Mouse (Mus musculus): ENCODE data around the gene Ybx3.

Gene Ybx3

GRCm38 (mm10) chr6:131388040-131389021 lies at the start of gene Ybx3:
Ybx3 (minus strand) TSS chr6:131388476.
- DNase-seq (ENCODE audit: low spot score in 2 of 2) = peak; percentile 79 to 85

GRCm38 (mm10) chr6:131436626-131437025 lies 48.4 kb upstream of the Ybx3 start:
- DNase-seq (ENCODE audit: low spot score in 2 of 2) = no peak

GRCm38 (mm10) chr6:131434088-131434487 lies 45.8 kb upstream of the Ybx3 start:
- DNase-seq (ENCODE audit: low spot score in 2 of 2) = no peak

- no peak for DNase-seq (ENCODE audit: low spot score in 2 of 2)
Measured at GRCm38 (mm10) chr6:131433153-131434048, 45.1 kb upstream of the Ybx3 start.

- DNase-seq (ENCODE audit: low spot score in 2 of 2) = no peak
Measured at GRCm38 (mm10) chr6:131421572-131421971, 33.3 kb upstream of the Ybx3 start.

GRCm38 (mm10) chr6:131419614-131420013 lies 31.3 kb upstream of the Ybx3 start:
- DNase-seq (ENCODE audit: low spot score in 2 of 2) = no peak

GRCm38 (mm10) chr6:131418770-131419169 lies 30.5 kb upstream of the Ybx3 start:
- no peak for DNase-seq (ENCODE audit: low spot score in 2 of 2)

- no peak for DNase-seq (ENCODE audit: low spot score in 2 of 2)
Measured at GRCm38 (mm10) chr6:131411116-131411843, 23.0 kb upstream of the Ybx3 start.

- no peak for DNase-seq (ENCODE audit: low spot score in 2 of 2)
Measured at GRCm38 (mm10) chr6:131406957-131407356, 18.7 kb upstream of the Ybx3 start.

GRCm38 (mm10) chr6:131405896-131406295 lies 17.6 kb upstream of the Ybx3 start:
- DNase-seq (ENCODE audit: low spot score in 2 of 2) = no peak

GRCm38 (mm10) chr6:131405174-131405573 lies 16.9 kb upstream of the Ybx3 start:
- DNase-seq (ENCODE audit: low spot score in 2 of 2) = no peak

GRCm38 (mm10) chr6:131404260-131404659 lies 16.0 kb upstream of the Ybx3 start:
- DNase-seq (ENCODE audit: low spot score in 2 of 2) = no peak

GRCm38 (mm10) chr6:131403036-131403435 lies 14.8 kb upstream of the Ybx3 start:
- DNase-seq (ENCODE audit: low spot score in 2 of 2) = no peak

GRCm38 (mm10) chr6:131402606-131403005 lies 14.3 kb upstream of the Ybx3 start:
- DNase-seq (ENCODE audit: low spot score in 2 of 2) = no peak

GRCm38 (mm10) chr6:131401259-131401658 lies 13.0 kb upstream of the Ybx3 start:
- no peak for DNase-seq (ENCODE audit: low spot score in 2 of 2)

GRCm38 (mm10) chr6:131396650-131397049 lies 8.4 kb upstream of the Ybx3 start:
- DNase-seq (ENCODE audit: low spot score in 2 of 2) = no peak

- no peak for DNase-seq (ENCODE audit: low spot score in 2 of 2)
Measured at GRCm38 (mm10) chr6:131393873-131394660, 5.8 kb upstream of the Ybx3 start.

GRCm38 (mm10) chr6:131387221-131388039 lies 846 bp downstream of the Ybx3 start:
- peak; percentile 72 to 83 for DNase-seq (ENCODE audit: low spot score in 2 of 2)

- no peak for DNase-seq (ENCODE audit: low spot score in 2 of 2)
Measured at GRCm38 (mm10) chr6:131386416-131387019, 1.8 kb downstream of the Ybx3 start.

All from right cerebral cortex, postnatal 36 days (tissue).